Mouse (Mus musculus) cerebellum, postnatal 25 days (tissue): ENCODE measurements at regions not wholly inside any gene's neighbourhood (a gene's known extent, or its start where the extent isn't known, plus 50 kb on each side); places are given as distances from the start of the nearest gene placed in this dataset.
A peak's percentile ranks its signal among the peaks of the same experiment; 100 is the strongest.

Experiments
- DNase-seq, 2 experiments: peaks; one replicate each; pipeline ENCODE4 v3.0.0; 2021; ENCODE audit warnings: mixed read lengths in 2 of 2

DNA sequence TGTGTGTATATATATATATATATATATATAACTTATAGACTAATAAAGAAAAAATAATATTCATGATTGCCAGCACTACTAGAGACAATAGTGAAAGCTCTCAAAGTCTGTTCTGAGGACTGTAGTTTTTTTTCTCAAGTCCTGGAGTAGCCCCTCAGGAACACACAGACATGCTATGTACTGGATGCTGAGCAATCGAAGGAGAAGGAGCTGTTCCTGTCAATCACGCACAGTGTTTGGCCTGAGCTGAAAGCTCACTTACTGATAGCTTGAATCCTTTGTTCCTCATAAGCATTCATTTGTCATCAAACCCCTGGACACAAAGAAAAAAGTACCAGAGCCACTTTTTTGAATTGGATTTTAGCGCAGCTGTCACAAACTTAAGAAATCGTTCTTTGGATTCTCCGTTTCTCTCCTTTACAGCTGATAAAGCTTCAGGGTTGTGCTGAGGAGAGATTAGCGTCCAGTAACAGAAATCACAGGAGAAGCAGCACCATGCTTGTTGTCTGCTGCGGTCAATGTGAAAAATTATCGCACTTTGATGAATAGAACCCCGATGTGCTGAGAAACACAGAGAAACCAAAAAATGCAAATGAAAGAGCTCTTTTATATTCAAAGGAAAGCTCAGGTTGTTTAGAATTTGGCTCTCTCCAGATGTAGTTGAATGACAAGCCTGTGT is 702.2 kb upstream of the Tyrp1 start:
- no peak for DNase-seq

- peak; percentile 57 to 73 for DNase-seq
Observed at GRCm38 (mm10) chr4:80140261-80140660, 693.7 kb upstream of the Tyrp1 start.

DNA sequence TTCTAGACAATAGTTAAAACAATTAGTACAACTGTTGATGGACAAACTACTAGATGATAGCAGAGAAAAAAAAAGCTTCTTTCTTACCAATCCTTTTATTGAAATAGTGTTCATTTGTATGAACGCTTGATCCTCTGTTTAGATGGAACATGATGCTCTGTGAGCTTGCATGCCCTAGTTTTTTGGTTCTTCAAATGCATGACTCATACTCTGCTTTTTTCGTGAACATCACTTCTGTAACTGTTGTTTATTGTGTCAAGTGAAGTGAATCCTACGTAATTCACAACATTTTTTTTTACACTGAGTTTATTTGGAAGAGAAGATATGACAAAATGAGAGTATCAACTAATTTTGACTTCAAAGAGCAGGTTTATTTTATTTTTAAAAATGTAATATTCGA is 674.1 kb upstream of the Tyrp1 start:
- DNase-seq, result no peak

DNA sequence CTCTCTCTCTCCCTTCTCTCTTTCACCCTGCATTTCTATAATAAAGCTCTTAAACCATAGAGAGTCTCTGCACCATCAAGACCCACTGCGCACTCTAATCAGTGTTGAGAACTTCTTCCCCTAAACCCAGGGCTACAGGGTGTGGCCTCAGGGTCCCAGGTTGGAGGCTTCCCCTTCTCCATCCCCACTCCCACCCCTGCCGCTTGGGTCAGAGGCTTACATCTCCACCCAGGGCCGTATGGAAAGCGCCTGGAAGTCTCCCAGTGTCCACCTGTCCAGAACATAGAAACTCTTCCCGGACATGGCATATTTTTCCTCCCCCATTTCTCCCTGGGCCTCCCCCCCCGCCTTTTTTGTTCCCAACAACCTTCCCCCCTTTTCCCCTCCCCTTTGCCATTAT is 660.7 kb upstream of the Tyrp1 start:
- no peak for DNase-seq

GRCm38 (mm10) chr4:80202223-80202622 is 631.7 kb upstream of the Tyrp1 start:
- DNase-seq, result no peak

DNA sequence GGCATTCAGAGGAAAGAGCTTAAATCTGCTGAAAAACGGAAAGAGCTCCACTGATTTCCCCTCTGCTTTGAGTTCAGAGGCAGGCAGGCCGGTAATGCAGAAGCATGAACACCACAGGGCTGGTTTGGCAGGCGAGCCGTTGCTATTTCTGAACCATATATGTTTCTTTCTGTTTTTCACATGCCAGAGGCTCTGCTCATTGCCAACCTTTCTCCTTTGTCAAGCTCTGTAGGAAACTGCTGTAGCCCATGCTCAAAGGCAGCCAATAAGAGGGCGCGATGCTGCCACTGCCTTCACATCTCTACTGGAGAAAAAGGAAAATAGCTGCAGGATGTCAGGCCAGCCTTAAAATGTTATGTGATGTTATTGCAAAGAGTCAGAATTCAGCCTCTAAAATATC is 630.0 kb upstream of the Tyrp1 start:
- DNase-seq, result peak; percentile 44 to 56

DNA sequence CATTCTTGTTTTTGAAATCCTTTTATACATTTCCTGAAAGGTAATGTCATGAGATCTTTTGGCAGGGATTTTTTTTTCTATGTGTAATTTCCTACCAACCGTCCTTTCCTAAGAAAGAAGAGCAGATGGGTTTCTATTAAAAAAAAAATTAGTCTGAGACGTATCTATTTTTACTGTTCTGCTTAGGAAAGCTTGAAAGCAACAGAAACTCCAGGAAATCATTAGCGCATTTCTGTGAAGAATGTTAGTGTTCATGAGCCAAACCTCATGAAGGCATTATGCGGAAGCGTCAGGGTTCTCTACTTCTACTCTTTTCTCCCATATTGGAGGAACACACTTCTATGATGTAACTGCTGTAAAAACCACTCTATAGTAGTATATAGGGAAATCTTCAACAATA is 629.5 kb upstream of the Tyrp1 start:
- no peak for DNase-seq
